Mouse (Mus musculus): ENCODE measurements around the gene Slc27a5. TPM values are rescaled to one million over a fixed set of nuclear protein-coding genes. Genes with fewer than 3 reads are reported as not detected.

Gene Slc27a5
- polyA plus RNA-seq, 1 experiment = 0.69 TPM

- H3K27ac ChIP-seq (ENCODE audit: insufficient read depth, low read length) = peak within 1 kb of the TSS; percentile 85
- H3K4me1 ChIP-seq (ENCODE audit: control insufficient read depth, insufficient read depth, low read length) = no peaks in the 10 kb centered on the region
- TF ChIP-seq CTCF (IDR thresholded peaks at IDR 0.05; ENCODE audit: extremely low read depth, insufficient read depth, low read length) (no peak), POLR2A (IDR thresholded peaks at IDR 0.05; ENCODE audit: extremely low read depth, insufficient read depth, low read length) (peak; percentile 80)
- peak within 1 kb of the TSS; percentile 48 for H3K4me3 ChIP-seq (ENCODE audit: insufficient read depth, low read length)
These were observed 20.2 kb downstream of the Slc27a5 start, which contains the start of gene Zfp446 for GRCm38 (mm10) chr7:12977682-12978389. Gene Zfp446, plus strand, starts transcription at chr7:12977848.

- Histone ChIP-seq H3K4me1 (ENCODE audit: control insufficient read depth, insufficient read depth, low read length) (peaks cover 2% of the 10 kb centered on the region; the same call in 1 of the 2 replicates), H3K4me3 (ENCODE audit: insufficient read depth, low read length) (no peak overlapping the region), H3K27ac (ENCODE audit: insufficient read depth, low read length) (no peak overlapping the region)
- TF ChIP-seq CTCF (IDR thresholded peaks at IDR 0.05; ENCODE audit: extremely low read depth, insufficient read depth, low read length) = no peak
- TF ChIP-seq POLR2A (IDR thresholded peaks at IDR 0.05; ENCODE audit: extremely low read depth, insufficient read depth, low read length) = no peak
These were observed 27.1 kb downstream of the Slc27a5 start for GRCm38 (mm10) chr7:12970906-12971305.

GRCm38 (mm10) chr7:12966104-12966845 is 31.7 kb downstream of the Slc27a5 start:
- peaks cover 3% of the 10 kb centered on the region; the same call in 1 of the 2 replicates for H3K4me1 ChIP-seq (ENCODE audit: control insufficient read depth, insufficient read depth, low read length)
- no peak for TF ChIP-seq POLR2A (IDR thresholded peaks at IDR 0.05; ENCODE audit: extremely low read depth, insufficient read depth, low read length)
- TF ChIP-seq CTCF (IDR thresholded peaks at IDR 0.05; ENCODE audit: extremely low read depth, insufficient read depth, low read length) = no peak
- H3K27ac ChIP-seq (ENCODE audit: insufficient read depth, low read length) = peak overlapping the region; percentile 90
- peak overlapping the region; percentile 82 for H3K4me3 ChIP-seq (ENCODE audit: insufficient read depth, low read length)

- H3K27ac ChIP-seq (ENCODE audit: insufficient read depth, low read length) = peak within 1 kb of the TSS; percentile 90
- TF ChIP-seq CTCF (IDR thresholded peaks at IDR 0.05; ENCODE audit: extremely low read depth, insufficient read depth, low read length) = no peak
- TF ChIP-seq POLR2A (IDR thresholded peaks at IDR 0.05; ENCODE audit: extremely low read depth, insufficient read depth, low read length) = peak; percentile 83
- peak within 1 kb of the TSS; percentile 82 for H3K4me3 ChIP-seq (ENCODE audit: insufficient read depth, low read length)
- peaks cover 3% of the 10 kb centered on the region; the same call in 1 of the 2 replicates for H3K4me1 ChIP-seq (ENCODE audit: control insufficient read depth, insufficient read depth, low read length)
These were observed 32.3 kb downstream of the Slc27a5 start, which contains the start of gene Zfp324 for GRCm38 (mm10) chr7:12965678-12966091. Gene Zfp324, plus strand, starts transcription at chr7:12965838.

GRCm38 (mm10) chr7:12961511-12962141 is 36.4 kb downstream of the Slc27a5 start:
- Histone ChIP-seq H3K4me3 (ENCODE audit: insufficient read depth, low read length) (peak overlapping the region; percentile 58), H3K4me1 (ENCODE audit: control insufficient read depth, insufficient read depth, low read length) (0 out of 2 replicates have a peak, but pooled peaks cover 2% of the 10 kb centered on the region), H3K27ac (ENCODE audit: insufficient read depth, low read length) (0 out of 2 replicates have a peak overlapping the region, but pooled peaks have one; percentile 1)
- TF ChIP-seq POLR2A (IDR thresholded peaks at IDR 0.05; ENCODE audit: extremely low read depth, insufficient read depth, low read length) (peak; percentile 30; the same call in 1 of the 2 replicates), CTCF (IDR thresholded peaks at IDR 0.05; ENCODE audit: extremely low read depth, insufficient read depth, low read length) (no peak)

GRCm38 (mm10) chr7:12959718-12960117 is 38.3 kb downstream of the Slc27a5 start:
- no peak overlapping the region for H3K4me3 ChIP-seq (ENCODE audit: insufficient read depth, low read length)
- no peak overlapping the region for H3K27ac ChIP-seq (ENCODE audit: insufficient read depth, low read length)
- TF ChIP-seq POLR2A (IDR thresholded peaks at IDR 0.05; ENCODE audit: extremely low read depth, insufficient read depth, low read length) = no peak
- TF ChIP-seq CTCF (IDR thresholded peaks at IDR 0.05; ENCODE audit: extremely low read depth, insufficient read depth, low read length) = no peak
- no peaks in the 10 kb centered on the region for H3K4me1 ChIP-seq (ENCODE audit: control insufficient read depth, insufficient read depth, low read length)

- TF ChIP-seq CTCF (IDR thresholded peaks at IDR 0.05; ENCODE audit: extremely low read depth, insufficient read depth, low read length) (no peak), POLR2A (IDR thresholded peaks at IDR 0.05; ENCODE audit: extremely low read depth, insufficient read depth, low read length) (no peak)
- no peak overlapping the region for H3K4me3 ChIP-seq (ENCODE audit: insufficient read depth, low read length)
- H3K4me1 ChIP-seq (ENCODE audit: control insufficient read depth, insufficient read depth, low read length) = no peaks in the 10 kb centered on the region
- H3K27ac ChIP-seq (ENCODE audit: insufficient read depth, low read length) = no peak overlapping the region
These were observed 39.0 kb downstream of the Slc27a5 start for GRCm38 (mm10) chr7:12958948-12959347.

GRCm38 (mm10) chr7:12957511-12957910 is 40.5 kb downstream of the Slc27a5 start:
- H3K27ac ChIP-seq (ENCODE audit: insufficient read depth, low read length) = no peak overlapping the region
- TF ChIP-seq POLR2A (IDR thresholded peaks at IDR 0.05; ENCODE audit: extremely low read depth, insufficient read depth, low read length) (no peak), CTCF (IDR thresholded peaks at IDR 0.05; ENCODE audit: extremely low read depth, insufficient read depth, low read length) (no peak)
- no peak overlapping the region for H3K4me3 ChIP-seq (ENCODE audit: insufficient read depth, low read length)
- H3K4me1 ChIP-seq (ENCODE audit: control insufficient read depth, insufficient read depth, low read length) = no peaks in the 10 kb centered on the region

GRCm38 (mm10) chr7:12954896-12955295 is 43.1 kb downstream of the Slc27a5 start:
- no peak for TF ChIP-seq POLR2A (IDR thresholded peaks at IDR 0.05; ENCODE audit: extremely low read depth, insufficient read depth, low read length)
- no peak for TF ChIP-seq CTCF (IDR thresholded peaks at IDR 0.05; ENCODE audit: extremely low read depth, insufficient read depth, low read length)
- Histone ChIP-seq H3K4me1 (ENCODE audit: control insufficient read depth, insufficient read depth, low read length) (no peaks in the 10 kb centered on the region), H3K4me3 (ENCODE audit: insufficient read depth, low read length) (no peak overlapping the region), H3K27ac (ENCODE audit: insufficient read depth, low read length) (no peak overlapping the region)

Data from cortical plate, adult 2 months (tissue).